Mouse (Mus musculus): Measurements from ENCODE around the gene Gm10972.
"Not testable (repeated sequence)": the region's sequence is repeated elsewhere in the genome, so short reads cannot be mapped to it uniquely, and the experiment has no call there.

Gm10972 gene

DNA sequence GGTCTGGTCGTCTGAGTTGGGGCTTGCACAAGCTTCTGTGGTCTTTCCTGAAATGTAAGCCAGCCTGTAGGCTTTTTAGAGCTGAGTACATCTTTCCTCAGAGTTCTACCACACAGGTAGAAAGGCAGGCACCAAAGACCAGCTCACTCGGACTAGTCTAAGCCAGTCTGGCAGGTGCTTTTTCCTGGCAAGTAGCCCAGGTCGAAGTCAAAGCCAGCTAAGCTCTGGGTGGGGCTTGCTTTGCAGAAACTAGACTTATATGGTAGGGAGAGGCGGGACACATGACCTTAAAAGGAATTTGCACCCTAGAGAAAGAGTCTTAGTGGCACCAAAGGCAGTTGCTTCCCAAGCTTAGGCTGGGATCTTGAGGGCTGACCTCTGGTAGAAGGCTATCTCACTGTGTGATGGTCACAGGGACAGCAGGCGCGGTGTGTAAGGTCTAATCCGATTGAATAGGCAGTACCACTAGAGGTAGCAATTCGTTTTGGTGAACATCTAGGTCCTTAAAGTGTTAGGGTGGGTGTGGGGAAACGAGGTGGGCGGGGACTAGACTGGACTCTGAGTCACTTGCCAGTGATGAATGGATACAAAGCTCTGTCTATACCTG, 16.3 kb downstream of the Gm10972 start:
- peak; percentile 10 for DNase-seq

DNA sequence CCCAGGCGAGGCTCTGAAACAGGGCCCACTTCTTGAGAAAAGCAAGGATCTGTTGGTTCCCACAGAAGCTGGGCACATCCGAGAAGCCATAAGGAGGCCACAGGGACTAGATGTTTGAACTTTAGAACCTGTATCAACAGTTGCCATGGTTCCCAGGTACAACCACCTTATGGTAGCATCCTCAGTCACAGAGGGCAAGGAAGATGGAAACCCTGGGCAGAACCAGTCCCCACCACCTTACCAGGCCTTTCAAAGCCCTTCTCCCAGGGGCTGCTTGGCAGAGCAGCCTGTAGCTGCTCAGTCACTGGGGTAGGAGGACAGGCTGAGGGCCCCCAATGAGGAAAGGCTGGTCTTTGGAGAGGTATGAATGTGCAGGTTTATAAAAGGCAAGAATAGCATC, 17.9 kb downstream of the Gm10972 start:
- not testable (repeated sequence) for DNase-seq

DNA sequence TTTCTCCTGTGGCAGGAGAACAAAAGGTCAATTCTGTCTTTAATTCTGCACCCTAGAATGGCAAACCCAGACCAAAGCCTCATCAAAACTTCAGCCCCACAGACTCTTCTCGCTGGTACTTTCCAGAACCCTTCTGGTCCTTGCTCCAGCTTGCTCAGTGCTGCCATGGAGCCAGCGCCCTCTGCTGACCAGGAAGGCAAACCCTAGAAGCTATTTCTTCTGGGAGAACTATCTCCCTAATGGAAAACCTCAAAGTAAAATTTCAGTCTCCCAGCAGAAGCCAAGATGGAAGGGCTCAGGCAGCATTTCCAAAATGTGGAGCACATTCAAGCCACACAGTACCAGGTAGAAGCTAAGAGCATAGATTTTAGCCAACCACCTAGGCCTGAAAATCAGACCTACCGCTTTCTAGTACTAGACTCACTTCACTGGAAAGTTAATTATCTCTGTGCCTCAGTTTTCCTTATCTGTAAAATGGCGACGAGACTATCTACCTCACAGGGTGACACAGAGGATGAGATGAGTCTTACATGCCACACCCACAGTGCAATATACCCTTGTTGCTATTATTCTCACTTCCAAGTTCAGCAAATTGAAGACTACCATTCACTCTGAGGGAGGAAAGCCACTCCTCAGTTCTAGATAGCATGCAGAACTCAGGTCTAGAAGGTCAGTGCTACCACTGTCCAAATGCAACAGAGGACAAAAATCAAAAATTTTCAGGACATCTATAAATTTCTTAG, 22.3 kb downstream of the Gm10972 start:
- not testable (repeated sequence) for DNase-seq

DNA sequence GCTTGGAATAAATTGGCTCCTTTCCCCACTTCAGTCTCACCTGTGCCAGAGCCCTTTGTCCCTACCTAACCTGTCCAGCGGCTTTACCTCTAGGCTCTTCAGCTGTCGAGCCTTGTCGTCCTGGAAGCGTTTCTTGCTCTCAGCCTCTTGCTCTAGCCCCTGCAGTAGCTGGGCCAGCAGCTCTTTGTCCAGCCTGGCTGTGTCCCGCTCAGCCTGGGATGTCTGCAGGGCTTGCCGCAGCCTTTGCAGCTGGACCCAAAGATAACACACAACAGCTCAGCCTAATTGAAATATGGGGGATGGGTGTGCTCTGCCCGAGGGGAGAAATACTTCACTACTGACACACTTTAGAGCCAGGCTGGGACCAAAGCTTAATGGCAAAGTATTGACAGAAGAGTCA, 23.0 kb downstream of the Gm10972 start:
- DNase-seq = not testable (repeated sequence)

DNA sequence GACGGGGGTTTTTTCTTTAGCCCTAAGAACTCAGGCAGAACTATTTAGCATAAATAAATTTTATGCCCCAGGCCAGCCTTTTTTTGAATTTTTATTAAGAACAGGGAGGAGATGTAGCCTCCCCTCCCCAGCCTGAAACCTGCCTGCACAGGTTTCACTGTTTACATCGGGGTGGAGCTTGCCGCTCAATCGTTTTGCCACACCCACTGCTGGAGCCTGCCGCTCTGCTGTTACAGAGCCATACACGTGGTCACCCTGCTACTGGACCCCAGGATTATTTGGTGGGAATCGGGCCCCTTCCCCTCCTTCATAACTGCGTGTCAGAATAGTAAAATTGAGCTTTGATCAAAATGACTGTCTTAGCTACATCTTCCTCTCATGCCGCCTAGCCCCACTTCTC, 32.2 kb downstream of the Gm10972 start:
- DNase-seq = not testable (repeated sequence)

DNA sequence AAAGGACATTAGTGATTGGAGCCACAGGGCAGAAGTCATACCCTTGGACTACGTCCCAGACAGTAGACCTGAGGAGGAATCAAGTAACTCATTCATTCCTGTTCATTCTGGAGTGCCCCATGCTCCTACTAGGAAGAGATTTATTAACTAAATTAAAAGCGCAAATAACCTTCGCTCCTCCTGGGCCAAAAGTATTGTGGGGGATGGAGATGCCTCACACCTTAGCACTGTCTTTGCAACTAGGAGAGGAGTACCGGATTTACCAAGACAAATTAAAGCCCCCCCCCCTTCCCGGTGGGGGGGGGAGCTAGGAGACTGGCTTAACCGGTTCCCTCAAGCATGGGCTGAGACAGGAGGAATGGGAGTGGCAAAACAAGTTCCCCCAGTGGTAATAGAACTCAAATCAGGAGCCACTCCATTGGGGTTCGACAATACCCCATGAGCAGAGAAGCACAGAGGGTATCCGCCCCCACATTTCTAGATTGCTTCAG, 36.5 kb downstream of the Gm10972 start:
- no peak for DNase-seq

DNA sequence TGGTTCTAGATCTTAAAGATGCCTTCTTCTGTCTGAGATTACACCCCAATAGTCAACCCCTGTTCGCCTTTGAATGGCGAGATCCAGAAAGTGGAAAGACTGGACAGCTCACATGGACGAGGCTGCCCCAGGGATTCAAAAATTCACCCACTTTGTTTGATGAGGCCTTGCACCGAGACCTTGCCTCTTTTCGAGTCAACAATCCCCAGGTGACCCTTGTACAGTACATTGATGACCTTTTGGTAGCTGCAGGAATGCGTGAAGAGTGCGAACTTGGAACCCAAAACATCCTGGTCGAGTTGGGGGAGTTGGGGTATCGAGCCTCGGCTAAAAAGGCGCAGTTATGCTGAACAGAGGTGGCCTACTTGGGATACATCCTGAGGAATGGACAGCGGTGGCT, 37.1 kb downstream of the Gm10972 start:
- DNase-seq = not testable (repeated sequence)

DNA sequence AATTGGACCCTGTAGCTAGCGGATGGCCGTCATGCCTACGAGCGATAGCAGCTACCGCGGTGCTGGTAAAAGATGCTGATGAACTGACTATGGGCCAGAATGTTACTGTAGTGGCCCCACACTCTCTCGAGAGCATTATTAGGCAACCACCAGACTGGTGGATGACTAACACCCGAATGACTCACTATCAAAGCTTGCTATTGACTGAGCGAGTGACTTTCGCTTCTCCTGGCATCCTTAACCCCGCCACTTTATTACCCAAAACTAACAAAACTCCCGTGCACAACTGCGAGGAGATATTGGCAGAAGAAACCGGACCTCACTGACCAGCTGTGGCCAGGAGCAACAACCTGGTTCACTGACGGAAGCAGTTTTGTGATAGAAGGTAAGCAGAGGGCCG, 37.9 kb downstream of the Gm10972 start:
- DNase-seq = no peak

DNA sequence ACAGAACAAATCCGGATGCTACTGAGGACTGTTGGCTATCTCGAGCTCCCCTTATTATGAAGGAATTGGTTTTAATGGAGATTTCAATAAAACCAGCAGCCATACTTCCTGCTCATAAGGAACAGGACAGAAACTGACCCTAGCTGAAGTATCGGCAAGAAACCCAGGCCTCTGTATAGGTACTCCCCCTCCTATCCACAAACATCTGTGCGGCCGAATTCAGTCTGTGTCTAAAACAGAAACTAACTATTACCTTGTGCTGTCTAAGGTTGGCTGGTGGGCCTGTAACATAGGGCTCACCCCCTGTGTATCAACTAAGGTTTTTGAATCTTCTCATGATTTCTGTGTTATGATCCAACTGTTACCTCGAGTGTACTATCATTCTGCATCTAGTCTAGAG, 40.7 kb downstream of the Gm10972 start:
- DNase-seq = no peak

DNA sequence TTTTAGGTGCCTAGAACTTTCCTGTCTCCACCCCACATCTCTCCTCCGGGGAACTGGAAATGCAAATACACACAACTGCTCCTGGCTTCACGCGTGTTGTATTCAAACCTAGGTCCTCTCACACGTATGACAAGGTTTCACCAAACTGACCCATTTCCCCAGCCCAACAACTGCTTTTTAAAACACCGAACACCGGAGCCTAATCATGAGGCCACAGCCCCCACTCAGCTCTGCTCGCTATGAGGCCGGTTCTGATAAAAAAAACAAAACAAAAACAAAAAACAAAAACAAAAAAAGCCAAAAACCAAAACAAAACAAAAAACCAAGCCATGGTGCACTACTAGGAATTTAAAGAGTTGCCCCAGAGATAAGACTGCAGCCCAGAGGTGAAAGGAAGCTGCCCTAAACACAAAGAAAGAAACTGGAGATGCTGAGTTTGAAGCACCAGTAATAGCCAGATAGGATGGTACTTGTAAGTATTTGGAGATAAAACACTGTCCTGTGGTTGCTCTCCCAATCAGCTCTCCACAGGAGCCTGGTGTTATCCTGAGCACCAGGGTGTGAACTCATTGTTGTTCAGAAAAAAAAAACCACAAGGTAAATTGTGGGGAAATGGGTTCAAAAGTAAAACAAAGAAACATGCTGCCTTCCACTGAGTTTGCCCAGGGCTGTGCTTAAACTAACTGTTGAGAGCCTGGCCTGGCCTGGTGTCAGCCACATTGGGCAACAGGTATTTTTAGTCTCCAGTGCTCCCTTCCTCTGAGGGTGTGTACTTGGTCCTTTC, 43.3 kb downstream of the Gm10972 start:
- DNase-seq = not testable (repeated sequence)

DNA sequence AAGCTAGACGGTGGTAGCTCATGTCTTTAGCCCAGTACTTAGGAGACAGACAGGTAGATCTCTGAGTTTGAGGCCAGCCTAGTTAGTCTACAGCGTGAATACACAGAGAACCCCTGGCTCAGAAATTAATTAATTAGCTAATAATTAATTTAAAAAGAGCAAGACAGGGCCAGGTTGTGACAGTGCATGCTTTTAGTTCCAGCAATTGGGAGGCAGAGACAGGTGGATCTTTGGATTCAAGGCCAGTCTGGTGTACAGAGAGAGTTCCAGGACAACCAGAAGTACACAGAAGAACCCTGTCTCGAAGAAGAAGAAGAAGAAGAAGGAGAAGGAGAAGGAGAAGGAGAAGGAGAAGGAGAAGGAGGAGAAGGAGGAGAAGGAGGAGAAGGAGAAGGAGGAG, 45.8 kb downstream of the Gm10972 start:
- not testable (repeated sequence) for DNase-seq

DNA sequence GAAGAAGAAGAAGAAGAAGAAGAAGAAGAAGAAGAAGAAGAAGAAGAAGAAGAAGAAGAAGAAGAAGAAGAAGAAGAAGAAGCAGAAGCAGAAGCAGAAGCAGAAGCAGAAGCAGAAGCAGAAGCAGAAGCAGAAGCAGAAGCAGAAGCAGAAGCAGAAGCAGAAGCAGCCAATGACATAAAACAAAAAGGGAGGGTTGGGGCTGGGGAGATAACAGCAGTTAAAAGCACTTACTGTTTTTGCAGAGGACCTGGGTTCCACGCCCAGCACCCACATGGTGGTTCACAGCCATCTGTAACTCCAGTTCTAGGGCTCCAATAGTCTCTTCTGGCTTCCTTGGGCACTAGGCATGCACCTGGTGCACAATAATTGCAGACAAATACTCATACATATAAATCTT, 46.3 kb downstream of the Gm10972 start:
- not testable (repeated sequence) for DNase-seq

DNA sequence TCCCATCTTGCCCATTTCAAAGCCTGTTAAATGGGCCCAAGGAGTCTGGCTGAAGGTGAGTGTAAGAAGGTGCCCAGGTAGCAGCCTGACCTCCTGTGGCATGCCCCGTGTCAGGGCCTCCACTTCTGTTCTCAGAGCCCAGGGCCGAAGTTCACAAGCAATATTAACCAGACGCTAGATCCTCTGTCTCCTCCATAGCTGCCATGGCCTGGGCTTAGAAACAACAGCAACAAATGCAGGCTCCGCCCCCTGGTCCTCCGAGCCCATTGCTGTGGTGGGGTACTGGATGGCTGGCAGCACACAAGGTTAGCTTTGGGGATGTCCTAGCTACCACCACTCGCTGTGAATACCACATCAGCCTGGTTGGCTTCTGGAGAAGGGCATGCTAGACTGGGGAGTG, 47.2 kb downstream of the Gm10972 start:
- DNase-seq = not testable (repeated sequence)

DNA sequence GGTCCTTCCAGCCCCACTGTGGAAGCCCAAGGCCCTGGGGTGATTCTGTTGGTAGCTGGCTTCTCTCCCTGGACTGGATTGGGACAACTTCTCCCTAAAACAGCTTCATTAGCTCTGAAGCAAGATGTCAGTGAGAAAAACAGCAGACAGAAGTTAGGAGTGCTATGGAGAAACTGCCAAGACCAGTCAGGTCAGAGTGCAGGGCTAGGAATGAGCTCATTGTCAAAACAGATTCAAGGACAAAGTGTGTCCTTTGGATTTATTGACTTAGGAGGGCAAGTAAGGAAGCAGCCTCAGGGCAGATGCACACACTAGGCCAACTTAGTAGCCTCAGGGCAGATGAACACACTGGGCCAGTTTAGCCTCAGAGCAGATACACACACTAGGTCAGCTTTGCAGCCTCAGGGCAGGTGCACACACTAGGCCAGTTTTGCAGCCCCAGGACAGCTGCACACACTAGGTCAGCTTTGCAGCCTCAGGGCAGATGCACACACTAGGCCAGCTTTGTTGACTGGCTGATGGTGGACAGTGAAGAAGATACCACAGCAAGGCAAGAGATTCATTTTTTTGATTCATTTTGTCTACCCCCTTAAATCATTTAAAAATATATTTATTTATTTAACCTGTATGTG, 47.8 kb downstream of the Gm10972 start:
- no peak for DNase-seq

DNA sequence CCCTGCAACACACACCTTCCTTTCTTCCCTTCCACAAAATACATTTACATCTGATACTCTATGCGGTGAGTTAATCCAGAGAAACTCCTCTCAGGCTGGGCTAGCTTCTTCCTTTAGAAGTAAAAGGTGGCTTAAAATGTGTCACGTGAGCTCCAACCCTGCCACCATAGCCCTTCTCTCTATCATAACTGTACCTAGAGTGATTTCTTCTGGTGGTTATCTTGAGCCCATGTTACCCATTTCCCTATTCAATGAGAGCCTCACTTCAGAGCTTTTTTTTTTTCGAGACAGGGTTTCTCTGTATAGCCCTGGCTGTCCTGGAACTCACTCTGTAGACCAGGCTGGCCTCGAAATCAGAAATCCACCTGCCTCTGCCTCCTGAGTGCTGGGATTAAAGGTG, 48.8 kb downstream of the Gm10972 start:
- DNase-seq = not testable (repeated sequence)

Measured in thymus, postnatal 14 days (tissue).